Mouse (Mus musculus): ENCODE measurements at regions not wholly inside any gene's neighbourhood (a gene's known extent, or its start where the extent isn't known, plus 50 kb on each side); places are given as distances from the start of the nearest gene placed in this dataset.

DNA sequence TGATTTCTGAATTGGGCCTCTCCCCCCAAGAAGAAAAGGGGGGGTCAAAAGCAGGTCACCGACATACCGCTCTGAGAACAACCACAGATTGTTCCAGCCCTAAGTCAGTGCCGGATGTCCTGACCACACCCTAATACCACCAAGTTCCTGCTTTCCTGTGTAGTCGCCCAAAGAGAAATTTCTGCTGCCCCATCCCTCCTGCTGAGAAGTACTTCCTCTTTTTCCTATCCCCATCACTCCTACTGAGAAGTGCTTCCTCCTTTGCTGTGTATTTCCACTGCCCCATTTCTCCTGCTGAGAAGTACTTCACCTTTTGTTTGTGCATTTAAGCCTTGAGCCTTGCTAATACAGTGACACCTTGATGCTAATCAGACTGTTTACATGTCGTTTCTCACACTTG, 1160.4 kb downstream of the A830018L16Rik start:
- TF ChIP-seq CTCF (IDR thresholded peaks at IDR 0.05; ENCODE audit: control insufficient read depth, insufficient read depth, insufficient replicate concordance, low read depth, low read length), result no peak
- no peak for TF ChIP-seq POLR2A (IDR thresholded peaks at IDR 0.05; ENCODE audit: control insufficient read depth, low read depth, low read length)
